Mouse (Mus musculus) right cerebral cortex, postnatal 36 days (tissue): ENCODE results near the gene Sytl2.

ENCODE experiments used
- DNase-seq, 2 experiments: peaks; one replicate each; pipeline ENCODE4 v3.0.0; 2022; ENCODE audit warnings: low spot score in 2 of 2, mixed read lengths in 1 of 2

The Sytl2 gene

DNA sequence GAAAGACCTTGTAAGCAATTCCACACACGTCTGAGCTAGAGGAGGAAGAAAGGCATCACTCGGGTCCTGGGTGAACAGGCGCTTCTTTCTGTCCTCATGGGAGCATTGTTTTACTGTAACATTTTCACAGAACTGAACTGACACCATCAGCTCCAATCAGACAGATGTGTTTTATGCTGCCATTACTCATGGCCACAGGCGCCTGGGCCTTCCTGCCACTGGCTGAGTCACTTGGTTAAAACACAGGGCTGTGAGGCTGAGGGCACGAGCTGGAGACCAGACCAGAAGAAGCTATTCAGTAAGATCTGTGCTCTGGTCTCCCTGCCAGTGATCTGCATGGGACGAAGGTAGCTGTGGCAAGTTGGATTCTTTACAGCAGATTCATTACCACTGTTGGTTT, 6.0 kb downstream of the Sytl2 start:
- DNase-seq: no peak

DNA sequence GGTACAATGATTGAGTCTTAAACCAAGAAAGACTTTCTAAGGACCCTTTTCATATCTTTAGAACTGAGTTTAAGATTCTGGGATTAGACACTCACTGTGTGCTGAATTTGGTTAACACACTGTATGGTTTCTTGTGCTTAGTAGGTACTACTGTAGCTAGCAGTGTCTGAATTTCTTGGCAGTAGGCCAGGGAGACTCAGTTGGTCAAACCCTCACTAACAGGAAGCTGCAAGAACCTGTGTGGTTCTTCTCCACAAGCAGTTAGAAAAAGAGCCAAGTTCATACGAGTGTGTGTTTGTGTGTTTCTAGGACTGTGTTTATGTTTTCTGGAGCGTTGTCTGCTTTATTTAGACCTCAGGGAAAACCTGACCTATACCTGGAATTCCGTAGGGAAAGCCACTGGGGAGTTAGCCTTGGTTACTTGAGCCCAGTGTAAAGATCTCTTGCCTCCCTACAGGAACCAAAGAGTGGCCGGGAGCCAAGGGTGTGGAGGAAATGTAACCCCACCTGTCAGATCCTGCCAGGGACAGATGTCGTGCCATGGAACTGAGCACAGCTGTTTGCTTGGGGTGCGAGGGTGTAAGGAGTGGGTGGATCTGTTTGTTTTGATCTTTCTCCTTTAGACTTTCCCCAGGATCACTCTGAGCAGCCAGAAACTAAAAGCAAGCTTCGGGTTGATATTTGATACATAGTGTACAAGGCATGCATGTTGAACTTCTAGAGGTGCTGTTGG, 10.3 kb downstream of the Sytl2 start:
- no peak for DNase-seq

DNA sequence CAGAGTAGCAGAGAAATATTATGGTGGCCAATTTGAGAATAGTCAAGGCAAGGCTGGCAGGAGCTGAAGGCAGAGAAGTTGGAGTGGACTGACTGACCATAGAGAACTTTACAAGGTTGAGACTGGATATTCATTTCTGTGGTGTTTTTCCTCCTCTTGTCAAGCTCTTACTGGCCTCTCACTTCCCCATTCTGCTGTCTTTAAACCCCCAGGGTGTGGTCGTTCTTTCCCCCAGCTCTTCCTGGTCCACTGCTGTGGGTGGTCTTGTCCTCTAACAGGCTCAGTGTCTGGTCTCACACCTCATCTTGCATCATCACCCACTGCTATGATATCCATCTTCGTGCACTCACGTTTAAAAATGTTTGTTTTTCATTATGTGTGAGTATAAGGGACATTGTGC, 11.4 kb downstream of the Sytl2 start:
- DNase-seq: no peak

DNA sequence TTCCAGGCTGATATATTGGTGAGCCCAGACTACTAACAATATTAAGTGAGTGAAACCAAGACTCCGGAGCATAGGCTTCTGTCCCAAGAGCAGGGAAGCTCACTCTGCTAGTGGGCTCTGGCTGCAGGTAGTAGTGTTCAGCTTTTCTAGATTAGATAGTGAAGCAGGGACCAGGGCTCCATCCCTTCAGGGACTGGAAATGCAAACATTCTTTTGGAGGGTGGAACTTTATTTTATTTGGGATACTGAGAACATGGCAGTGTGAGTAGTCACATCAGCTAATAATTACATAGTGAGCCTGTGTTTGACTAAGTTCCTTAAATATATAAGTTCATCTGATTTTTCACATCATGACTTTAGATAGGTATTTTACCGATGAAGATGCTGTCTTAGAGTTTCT, 14.8 kb downstream of the Sytl2 start:
- DNase-seq: no peak

DNA sequence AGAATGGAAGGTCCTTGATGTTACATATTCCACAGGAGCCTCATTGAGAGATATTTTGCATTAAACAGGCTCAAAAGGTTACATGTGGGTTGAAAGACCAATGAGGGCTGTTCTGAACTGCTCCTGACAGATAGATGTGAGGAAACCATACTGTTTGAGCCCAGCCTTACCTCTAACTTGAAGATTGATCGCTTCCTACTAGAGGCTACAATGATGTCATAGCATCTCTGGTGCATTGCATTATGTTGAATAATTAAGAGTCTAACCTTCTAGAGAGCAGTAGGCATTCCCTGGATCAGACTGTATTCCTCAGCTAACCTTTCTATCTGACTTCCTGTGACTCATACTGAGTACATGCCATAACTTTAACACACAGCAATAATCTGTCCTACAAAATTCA, 17.4 kb downstream of the Sytl2 start:
- no peak for DNase-seq

DNA sequence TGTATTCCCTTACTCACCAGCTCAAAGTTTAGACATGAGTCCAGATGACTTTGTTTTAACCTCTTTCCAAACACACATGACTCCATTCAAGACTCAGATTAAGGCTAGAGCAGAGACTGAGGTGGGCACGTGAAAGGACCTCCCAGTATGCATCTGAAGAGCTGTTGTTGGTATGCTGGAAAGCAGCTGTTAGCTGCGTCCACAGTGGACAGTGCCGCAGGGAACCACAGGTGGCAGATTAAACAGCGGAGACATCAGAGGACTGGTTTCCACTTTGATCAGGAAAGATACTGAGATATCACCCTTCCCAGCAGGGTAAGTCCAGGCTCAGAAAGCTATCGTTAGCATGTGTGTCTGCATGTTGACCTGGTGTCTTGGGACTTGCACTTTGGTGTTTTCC, 18.1 kb downstream of the Sytl2 start:
- no peak for DNase-seq

DNA sequence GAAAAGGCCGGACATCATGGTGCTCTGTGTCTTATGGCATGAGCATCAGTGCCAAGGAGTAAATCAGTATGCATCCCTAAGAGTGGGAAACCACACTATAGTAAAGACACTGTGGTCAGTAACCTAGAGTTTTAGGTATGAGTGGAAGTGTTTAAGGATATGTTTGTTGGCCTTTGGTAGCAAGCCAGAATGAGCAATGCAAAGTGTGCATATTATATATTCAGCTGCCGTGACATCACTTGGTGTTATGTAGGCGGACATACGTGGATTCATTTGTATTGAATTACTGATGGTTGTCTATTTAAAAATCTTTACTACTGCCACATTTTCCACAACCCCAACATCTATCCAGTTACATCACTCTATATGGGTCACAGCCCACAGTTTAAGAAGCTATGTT, 23.1 kb downstream of the Sytl2 start:
- DNase-seq: no peak

DNA sequence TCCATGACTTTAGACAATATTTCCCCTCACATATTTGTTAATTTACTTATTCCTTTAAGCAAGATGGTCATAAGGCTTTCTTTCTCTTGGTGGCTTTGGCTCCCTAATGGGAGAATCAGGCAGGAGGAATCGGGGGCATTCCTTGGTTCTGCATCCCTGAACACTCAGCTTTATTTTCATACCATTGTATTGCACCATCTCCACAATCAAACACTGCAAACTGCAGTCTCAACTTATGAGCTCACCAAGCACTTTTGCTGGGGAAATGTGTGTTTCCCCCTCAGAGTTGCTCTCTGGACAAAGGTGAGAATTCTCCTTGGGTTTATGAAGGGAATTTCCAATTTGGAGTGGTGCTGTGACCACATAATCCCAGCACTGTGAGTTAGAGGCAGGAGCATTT, 28.1 kb downstream of the Sytl2 start:
- DNase-seq: no peak

DNA sequence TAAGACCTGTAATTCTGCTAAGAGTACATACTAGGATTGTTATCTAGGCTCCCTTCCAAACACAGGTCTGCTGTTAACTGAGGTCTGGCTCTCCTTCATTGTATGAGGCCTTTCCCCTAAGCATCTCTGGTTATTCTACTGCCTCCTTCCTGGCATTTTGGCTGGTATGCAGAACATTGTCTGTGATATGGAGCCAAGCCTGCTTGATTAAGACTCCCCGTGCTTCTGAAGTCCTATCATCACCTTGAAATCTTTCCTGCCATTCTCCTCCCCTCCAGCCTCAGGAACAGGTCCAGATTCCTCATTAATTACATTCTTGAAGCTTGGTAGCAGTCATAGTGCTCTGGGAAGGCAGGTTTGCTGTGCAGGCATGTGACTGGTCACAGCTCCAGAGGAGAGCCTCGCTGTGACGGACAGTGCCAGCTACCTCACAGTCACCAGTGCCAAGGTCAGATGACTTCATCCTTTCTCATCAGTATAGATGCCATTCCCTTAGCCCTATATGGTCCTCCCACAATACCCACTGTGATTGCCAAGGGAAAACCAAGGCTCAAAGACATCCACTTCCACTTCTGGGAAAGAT, 30.5 kb downstream of the Sytl2 start:
- DNase-seq: no peak

DNA sequence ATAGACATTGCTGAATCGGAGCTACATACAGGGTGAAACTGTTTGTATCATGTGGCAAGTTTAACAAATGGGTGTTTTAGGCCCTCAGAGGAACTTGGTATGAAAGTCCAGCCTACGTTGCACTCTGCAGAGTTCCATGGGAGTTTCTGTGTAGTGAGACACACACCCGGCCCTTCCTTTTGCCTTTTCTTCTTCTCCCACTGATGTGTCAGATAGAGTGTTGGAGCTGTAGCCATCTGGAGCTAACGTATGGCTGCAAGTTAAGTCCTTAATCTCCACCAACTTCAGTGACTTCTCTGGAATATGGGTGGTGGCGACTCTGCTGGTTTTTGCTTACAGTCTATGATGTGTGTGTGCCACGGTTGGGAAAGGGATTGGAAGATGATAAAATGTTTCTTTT, 32.3 kb downstream of the Sytl2 start:
- no peak for DNase-seq

DNA sequence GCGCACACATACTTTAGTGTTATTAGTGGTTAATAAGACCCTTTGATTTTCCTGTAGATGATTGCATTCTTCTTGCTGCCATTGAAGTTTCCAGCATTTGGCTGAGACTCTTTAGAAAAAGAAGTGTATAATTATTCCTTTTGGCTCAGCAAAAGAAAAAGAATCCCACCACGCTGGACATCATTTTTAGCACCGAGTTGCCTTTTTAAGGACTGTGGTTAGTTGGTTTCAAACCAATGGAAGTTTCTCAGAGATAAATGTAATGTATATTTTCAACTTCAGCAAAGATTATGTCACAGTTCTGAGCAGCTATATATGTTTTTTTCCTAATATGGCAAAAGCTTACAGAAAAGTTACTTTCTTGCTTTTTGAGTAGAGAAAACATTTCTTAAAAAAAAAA, 32.8 kb downstream of the Sytl2 start:
- no peak for DNase-seq

DNA sequence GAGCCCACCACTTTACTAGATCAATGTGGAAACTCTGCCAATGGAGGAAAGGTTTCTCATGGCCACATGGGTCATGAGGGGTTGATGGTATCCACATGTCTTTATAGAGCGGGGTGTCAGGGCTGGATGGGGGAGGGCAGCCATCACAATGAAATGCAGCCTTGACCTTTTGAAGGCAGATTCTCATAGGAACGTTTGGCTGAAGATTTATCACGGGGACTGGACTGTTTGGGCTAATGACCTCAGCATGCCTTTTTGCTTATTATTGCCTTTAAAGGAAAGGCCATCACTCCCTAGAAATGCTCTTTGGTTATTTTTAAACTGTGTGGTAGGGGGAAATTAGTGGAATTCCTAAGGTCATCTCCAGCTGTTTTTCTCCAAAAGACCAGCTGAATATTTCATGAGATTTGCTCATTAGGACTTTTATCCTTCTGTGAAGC, 33.7 kb downstream of the Sytl2 start:
- no peak for DNase-seq

DNA sequence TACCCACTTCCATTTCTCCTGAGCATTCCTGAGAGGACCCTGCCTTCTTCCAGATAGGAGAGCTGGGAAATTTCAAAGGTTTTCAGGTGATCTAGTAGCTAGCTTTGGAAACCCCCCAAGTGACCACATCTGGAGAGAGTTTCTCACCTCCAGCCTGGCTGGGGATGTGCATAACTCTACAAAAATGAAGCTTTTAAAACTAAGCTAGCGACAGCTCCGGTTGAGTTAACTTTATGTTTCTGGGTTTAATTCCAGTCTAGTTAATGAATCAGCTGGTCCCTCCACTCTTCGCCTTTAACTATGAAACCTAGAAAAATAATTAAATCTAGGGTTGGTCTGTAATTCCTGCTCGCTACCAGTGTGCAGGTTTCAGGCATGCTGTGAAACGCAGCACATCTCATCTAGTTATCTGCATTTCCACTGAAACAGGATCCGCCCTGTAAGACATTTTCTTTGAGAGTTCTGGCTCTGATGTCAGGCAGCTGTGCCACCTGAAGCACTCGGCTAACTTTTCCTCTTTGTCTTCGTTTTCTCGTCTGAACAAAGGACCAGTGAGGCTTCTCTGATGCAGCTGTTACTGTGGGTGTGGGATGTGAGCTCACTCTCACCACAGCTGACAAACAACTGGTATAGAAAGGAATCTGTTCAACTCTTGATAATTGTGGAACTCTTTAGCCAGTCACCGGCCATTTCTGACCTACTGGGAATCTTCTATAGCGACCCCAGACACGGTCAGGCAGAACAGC, 39.3 kb downstream of the Sytl2 start:
- DNase-seq: no peak

DNA sequence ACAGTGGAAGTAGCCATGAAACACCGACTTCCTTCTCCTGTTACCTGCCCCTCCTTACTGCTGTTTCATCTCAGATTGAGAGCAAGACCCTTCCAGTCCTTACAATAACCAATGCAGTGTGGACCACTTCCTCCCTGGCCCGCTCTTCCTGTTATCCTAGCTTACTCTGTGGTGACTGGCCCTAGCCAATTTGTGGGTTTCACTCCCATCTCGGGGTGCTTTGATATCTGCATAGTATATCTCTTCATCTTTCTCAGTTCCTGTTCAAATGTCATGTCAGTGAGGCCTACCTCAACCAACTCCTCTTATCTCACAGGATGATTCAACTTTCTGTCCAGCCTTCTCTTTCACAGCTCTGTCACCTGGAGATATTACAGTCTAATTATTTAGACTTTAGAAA, 42.9 kb downstream of the Sytl2 start:
- no peak for DNase-seq

DNA sequence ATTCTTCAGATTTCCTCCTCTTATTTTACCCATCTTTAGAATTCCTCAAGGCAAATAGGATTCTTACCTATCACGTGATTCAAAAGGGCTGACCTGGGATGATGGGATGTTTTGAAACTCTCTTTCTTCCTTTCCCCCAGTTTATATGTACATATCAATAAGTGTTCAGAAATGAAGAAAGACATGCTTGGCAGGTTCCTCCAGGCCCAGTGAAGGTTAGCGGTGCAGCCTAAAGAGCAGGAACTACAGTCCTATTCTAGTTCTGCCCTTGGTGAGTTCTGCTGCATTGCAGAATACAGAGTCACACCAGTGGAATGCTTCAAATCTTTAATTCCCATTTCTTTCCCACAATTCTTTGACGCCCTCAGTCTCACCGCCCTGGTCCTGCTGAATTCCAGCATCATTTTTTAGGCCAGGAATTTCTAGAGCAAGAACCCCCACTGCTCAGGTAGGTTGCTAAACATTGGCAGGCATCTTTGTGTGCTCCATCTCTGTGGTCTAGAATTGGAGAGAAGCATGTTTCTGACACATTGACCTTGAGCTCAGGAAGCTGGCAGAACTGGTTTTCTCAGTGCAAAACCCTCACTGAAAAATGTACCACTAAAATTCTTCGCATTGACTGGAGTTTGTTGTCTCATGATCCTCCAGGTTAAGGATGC, 45.9 kb downstream of the Sytl2 start:
- no peak for DNase-seq

DNA sequence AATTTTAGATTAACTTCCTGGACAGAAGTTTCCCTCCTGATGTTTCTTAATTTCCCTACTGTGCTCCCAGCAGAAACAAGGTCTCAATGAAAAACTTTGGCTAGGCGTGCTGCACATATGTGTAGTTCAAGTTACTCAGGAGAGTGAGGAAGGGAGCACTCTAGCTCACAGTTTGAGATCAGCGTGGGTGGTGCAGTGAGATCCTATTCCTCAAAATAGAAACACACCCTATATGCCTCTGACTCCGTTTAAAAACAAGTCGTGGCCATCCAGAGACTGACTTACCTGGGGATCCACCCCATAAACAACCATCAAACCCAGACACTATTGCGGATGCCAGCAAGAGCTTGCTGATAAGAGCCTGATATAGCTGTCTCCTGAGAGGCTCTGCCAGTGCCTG, 47.0 kb downstream of the Sytl2 start:
- peak; percentile 33 to 58 for DNase-seq

DNA sequence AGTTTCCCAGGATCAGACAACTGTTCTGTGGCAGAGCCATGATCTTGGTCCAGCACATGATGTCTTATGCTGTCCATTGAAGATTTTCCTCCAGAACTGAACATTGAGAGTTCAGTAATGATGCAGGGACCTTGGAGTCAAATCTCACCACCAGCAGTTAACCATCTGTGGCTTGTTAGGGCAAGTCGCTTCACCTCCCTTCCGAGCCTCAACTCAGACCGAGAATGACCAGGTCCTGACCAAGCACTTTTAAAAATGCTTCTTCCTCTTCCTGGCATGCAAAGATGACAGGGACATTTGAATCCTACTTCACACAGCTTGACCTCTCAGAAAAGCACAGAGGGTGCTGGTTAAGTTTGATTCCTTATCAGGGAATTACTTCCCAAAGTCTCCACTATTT, 50.1 kb downstream of the Sytl2 start:
- no peak for DNase-seq

DNA sequence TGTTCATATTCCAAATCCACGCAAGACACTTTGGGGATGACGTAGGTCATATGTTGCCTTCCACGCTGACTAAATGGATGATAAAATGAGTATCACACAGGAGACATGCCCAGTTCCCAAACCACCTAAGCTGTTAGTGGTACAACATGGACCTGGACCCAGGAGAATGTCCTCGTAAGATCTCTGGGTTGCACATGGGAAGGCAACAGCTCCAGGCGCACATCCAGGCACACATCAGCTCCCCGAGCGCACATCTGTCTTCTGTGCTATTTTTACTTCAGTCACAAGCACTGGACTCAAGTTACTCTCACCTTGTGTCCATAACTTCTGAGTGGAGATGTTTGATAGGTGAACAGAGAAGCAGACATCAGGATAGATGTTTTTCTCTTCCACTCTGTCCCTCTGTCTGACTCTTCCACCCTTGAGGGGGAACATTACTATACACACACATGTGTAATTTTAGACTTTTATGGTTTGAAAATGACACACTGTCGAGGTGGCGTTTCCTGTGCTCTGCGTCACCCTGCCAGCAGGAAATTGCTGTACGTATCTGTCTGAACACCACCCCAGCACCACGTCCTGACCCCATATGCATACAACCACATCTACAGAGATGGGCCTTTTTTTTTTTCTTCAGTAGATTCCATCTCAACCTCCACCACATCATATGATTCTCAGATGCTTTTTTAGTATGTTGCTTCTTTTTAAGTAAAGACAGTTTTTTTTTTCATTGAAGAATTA, 51.6 kb downstream of the Sytl2 start:
- no peak for DNase-seq

DNA sequence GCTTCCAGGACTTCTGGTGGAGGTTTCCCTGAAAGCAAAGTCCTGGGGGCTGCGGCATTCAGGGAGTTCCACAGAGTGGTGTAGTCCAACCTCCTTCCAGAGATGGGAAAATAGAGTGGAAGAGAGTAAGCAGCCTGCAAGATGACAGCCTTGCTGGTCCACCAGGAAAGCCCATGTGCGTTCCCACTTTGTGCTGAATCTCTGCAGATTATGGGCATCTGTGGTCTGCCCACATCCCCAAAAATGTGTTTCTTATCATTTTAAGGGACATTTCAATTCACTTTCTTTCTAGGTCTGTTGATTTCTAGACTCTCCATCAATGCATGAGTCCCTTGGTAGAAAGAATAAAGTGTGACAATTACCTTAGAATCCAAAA, 52.2 kb downstream of the Sytl2 start:
- DNase-seq: no peak

DNA sequence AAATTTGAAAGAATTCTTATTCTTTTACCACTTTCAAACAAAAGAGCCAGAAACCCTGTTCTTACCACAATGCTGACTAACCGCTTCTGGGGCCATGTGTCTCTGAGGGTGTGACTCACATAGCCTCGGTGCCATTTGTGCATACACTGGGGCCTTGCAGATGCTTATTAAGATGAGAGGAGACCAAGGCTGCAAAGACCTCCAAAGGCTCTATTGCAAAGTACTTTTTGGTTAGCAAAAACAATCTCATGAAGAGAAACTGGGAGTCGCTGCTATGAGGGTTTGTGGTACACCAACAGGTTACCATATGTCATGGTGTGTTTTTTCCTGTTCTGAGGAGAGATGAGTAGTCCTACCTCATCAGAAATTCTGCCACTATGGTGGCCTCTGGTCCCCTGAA, 53.4 kb downstream of the Sytl2 start:
- no peak for DNase-seq

DNA sequence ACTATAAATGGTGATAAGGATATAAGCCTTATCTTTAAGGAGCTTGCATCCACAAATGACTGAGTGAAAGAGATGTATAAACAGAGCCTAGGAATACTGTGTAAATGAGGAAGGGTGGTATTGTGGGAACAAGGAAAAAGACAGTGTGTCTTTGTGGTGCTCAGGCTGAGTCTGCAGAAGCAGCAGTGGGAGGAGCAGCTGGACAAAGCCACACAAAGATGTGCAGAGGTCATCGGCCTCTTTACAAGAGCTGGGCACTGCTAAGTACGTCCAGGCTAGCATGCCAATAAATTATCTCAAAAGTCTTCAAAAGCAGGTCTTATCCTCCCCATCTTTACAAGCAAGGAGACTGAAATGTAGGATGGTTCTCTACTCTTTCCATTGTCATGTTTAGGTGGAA, 53.9 kb downstream of the Sytl2 start:
- no peak for DNase-seq

DNA sequence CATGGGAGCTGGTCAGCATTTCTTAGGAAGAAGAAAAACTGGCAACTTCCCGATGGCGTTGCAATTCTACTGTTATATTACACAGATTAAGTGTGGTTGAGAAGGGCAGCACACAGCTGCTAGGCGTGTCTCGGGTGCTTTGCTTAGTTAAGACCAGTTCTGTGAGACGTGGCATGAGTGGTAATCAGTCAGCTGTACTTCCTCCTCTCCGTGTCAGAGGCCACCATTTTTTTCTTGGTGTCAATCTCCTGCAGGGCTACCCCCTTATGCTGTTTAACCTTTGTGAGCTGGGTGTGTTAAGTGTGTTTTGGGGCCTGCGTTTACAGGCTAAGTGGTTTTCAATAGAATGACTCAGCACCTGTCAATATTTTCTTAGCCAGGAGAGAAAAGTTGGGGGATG, 60.7 kb downstream of the Sytl2 start:
- no peak for DNase-seq
